Mouse (Mus musculus) urinary bladder, adult 2 months (tissue): ENCODE measurements around the gene Clec16a. TPM values are rescaled to one million over a fixed set of nuclear protein-coding genes. Genes with fewer than 3 reads are reported as not detected.

ENCODE experiments used
- DNase-seq: peaks from one replicate; pipeline ENCODE4 v3.0.0; 2022; ENCODE audit warnings: low spot score
- polyA plus RNA-seq: library from polyadenylated mRNA; depleted of rRNA; stranded (reverse); fragments of >200 nt; gene quantifications from 2 replicates; pipeline ENCODE4 v1.2.3, GENCODE M21; 2012; rRNA removed

Clec16a gene
- polyA plus RNA-seq, 1 experiment = 10.0 TPM

DNA sequence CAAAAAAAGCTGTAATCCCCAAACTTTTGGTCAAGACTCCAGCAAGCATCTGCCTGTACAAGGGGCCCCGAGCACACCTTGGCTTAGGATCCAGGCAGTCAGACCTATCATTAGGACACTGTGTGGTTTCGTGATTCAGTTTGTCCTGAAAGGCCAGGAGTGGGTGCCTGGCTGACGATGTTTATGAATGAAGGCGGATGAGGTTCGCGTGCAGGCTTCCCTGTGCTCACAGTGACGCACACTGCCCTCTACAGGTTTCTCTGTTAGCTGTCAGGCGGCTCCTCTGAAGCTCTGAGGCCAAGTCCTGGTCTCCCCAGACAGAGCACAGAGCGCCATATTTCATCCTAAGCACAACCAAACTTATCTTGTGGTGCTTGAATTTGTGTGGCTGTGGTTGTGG lies 241.1 kb downstream of the Clec16a start:
- DNase-seq = peak; percentile 43

DNA sequence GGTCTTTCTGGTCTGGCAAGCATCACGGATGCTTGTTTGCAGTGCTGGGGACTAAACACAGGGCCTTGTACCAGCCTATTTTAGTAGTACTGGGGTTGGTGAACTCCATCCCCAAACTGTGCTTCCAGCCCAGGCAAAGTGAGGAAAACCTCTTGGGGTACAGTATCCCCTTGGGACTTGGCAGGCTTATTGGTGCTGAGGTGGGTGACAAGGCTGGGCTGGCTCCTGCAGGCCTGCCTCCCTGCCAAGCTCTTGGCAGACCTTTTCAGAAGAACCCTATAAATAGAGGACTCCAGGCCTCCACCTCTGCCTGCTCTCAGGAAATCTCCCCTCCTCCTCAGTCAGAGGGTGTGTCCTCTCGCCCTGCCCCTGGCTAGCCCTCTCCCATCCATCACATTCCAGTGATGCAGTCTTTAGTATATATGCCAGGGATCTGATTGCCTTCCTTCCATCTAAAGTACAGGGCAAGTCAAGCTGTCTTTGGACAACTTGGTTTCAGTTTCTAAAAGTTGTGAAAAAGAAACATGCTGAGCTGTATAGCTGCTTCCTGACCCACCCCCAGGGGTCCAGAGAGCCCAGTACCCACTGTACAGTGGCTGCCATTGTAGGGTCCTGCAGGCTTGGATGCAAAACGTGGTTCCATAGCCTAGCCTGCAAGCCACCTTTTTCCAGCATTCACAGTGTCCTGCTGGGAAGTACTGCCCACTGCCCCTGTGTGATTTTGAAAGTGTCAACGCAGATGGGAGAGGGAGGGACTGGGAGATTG lies 241.8 kb downstream of the Clec16a start:
- DNase-seq = no peak

DNA sequence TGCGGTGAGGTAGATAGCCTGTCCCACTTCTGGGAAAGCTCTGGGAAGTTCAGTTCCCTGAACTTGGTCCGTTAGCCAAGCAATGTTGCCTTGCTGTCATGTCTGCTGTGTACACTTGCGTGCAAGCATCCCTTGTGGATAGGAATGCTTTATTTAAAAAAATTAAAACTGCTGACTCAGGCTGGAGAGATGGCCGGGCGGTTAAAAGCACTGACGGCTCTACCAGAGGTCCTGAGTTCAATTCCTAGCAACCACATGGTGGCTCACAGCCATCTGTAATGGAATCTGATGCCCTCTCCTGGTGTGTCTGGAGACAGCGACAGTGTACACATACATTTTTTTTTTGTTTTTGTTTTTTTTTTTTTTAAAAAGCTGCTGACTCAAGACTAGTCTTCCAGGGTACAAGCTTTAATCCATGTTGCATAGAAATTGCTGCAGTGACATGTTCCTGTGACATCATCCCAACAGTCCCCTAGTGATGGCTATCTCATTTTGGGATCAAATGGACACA lies 242.5 kb downstream of the Clec16a start:
- DNase-seq = no peak

DNA sequence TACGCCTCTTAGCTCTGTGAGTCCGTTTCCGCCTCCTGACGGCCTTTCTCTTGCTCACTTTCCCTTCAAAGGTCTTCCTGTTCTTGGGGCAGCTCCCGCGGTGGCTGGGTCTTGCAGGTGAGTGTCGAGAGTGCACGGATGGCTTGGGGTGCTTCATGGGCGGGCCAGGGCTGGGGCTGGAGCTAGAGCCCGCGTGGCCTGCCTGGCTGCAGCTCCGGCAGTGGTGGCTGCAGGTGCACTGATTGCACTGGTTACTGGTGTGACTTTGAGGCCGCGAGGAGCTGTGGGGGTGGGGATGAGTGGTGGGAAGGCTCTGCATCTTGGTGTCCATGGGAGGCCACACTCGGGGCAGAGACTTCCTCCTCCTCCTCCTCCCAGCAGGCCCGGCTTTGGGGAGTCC lies 243.1 kb downstream of the Clec16a start, which contains the start of gene Tnp2:
TSS of gene Tnp2 (minus strand) at position 390 of the 400 bp plus-strand sequence.
- no peak for DNase-seq

DNA sequence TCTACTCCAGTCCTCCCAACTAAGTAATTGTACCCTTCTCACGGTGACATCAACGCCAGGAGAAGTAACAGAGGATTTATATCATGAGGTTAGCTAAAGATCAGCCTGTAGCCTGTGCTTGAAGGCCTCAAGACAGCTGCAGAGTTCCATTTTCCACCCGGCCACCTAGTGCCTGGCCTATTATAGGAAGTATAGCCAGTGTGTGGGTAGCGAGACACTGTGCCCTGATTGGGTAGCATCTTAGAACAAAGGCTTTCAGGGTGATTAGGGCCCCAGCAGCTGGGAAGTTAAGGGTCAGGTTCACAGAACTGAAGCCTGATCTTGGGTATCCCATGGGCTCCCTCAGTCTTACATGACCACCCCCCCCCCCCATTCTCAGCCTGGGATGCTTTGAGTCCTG lies 243.7 kb downstream of the Clec16a start:
- no peak for DNase-seq

DNA sequence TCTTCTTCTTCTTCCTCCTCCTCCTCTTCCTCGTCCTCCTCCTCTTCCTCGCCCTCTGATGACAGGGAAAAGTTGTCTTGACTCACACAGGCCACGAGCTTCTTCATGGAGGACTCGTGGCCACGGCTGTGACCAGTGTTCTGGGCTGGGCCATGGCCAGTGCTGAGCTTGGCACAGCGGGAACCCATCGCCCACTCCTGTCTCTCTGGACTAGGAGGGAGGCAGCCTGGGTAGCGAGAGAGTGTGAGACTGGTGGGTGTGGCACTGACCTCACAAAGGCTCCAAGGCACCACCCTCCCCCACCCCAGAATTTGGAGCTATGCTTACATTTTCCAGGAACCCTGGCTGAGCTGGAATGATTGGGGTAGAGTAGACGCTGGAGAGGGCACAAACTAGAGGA lies 245.6 kb downstream of the Clec16a start, which contains the start of gene Prm3:
TSS of gene Prm3 (minus strand) at position 213 of the 400 bp plus-strand sequence.
- no peak for DNase-seq

Other genes with a start within 250 kb of the Clec16a start
- gene Emp2, start 231.4 kb upstream of the Clec16a start, polyA plus RNA-seq = 87.9 and 90.7 TPM in 2 replicates
- gene Tekt5, start 149.8 kb upstream of the Clec16a start, polyA plus RNA-seq = 1.3 and 1.4 TPM in 2 replicates
- gene Nubp1, start 133.4 kb upstream of the Clec16a start, polyA plus RNA-seq = 24.2 and 31.7 TPM in 2 replicates
- 4.9 and 6.1 TPM in 2 replicates for gene Tvp23a, start 98.0 kb upstream of the Clec16a start, polyA plus RNA-seq
- gene Ciita, start 65.3 kb upstream of the Clec16a start, polyA plus RNA-seq = 3.0 and 4.2 TPM in 2 replicates
- 32.1 and 35.1 TPM in 2 replicates for gene Dexi, start 2.3 kb upstream of the Clec16a start, polyA plus RNA-seq
- 3.9 TPM in 2 replicates for gene Socs1, start 240.2 kb downstream of the Clec16a start, polyA plus RNA-seq
- not detected in 2 replicates for gene Tnp2, start 243.3 kb downstream of the Clec16a start, polyA plus RNA-seq
- not detected in 2 replicates for gene Prm3, start 245.6 kb downstream of the Clec16a start, polyA plus RNA-seq